Mouse (Mus musculus): ENCODE data around the gene Hoxb9. TPM values are rescaled to one million over a fixed set of nuclear protein-coding genes. Genes with fewer than 3 reads are reported as not detected.

Gene Hoxb9
- polyA plus RNA-seq (2015; fragmentation: Illumina TruSeq; extraction: RNeasy Lipid Tissue Mini Kit (QIAGEN cat#74804); ENCODE audit: insufficient read depth, low replicate concordance): 0.79 TPM

GRCm38 (mm10) chr11:96270996-96271540, at the start of gene Hoxb9:
TSS of gene Hoxb9 (plus strand) at chr11:96271457.

GRCm38 (mm10) chr11:96281855-96282570, 10.8 kb downstream of the Hoxb9 start, which contains the start of gene Hoxb8:
TSS of gene Hoxb8 (plus strand) at chr11:96281905.

DNA sequence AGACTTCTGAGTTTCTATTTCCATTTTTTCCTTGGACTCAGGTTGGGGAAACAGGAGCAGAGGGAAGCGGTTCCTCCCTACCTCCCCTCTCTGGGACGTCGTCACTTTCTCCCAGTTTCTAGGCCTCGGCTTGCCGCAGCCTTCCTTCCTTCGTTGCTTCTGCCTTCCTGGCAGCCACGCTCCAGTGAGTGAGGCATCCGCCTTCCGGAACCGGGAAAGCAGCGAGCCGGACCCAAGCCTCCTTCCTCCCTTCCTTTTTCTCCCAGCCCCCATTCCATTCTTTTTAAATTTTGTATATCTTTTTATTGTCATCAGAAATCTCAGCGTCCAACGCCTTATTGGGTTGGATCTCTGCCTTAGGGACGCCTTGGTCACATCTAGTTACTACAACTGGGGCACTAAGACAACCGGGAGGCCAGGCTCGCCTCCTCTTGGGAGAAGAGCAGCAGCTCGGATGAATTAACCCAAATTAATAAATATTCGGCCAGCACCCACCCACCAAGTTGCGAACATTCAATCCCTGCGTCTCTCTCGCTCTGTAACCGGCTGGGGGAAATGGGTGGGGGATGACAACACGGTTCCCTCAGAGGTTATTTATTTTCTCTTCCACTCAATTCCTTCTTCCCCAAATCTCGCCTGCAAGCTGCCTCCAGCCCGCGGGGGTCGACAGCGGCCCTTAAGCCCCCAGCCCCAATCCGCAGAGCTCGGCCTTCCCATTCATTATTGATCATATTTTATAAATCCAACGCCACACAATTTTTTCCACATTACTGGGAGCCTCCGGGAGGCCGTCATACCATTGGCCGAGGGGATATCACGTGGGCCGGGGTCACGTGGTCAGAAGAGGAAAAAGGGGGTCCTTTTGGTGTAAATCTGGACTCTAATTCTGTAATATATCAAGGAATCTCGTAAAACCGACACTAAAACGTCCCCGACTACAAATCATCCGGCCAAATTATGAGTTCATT, 14.8 kb downstream of the Hoxb9 start, which contains the start of gene Hoxb7:
Hoxb7 (plus strand) TSS at position 853 of the 968 bp plus-strand sequence.

DNA sequence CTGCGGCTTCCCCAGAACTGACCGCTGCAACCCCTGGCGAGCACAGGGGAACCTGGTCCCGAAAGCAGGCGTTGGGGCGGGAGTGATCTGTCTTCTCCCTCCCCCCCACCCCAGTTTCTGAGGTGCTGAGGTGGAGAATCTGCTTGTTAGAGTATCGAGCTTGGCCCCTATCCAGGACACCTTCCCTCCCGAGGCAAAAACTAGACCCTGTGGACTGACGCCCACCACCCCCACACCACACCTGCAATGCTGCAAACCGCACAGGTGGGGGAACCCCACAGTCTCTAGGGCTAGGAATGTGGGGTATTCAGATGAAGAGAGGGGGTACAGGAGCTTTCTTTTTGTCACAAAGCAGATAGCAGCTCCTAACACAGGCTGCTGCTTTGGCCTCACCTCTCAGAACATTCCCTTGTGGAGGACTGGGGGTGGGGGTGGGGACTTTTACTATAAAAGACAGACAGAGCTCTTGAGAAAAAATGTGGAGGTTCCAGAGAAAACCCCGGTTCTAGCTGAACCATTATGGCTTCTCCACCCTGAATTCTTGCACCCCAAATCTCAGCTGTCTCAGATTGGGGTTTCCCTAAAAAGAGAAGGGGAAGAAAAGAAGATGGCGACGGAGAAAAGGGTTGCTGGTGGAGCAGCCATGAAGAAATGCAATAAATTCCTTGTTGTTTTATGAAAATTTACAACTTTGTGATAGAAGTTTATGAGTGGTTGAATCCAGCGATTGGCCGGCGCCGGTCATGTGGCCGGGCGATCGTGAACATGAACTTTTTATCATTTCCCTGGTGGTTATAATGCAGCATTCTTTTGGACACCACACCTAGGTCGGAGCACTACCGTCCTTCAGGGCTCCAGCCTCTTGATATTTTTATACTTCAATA, 20.7 kb downstream of the Hoxb9 start, which contains the start of gene Hoxb6:
Hoxb6 (plus strand) TSS at position 796 of the 884 bp plus-strand sequence.

GRCm38 (mm10) chr11:96303151-96304099, 32.2 kb downstream of the Hoxb9 start, which contains the start of gene Hoxb5:
TSS of gene Hoxb5 (plus strand) at chr11:96303336.

DNA sequence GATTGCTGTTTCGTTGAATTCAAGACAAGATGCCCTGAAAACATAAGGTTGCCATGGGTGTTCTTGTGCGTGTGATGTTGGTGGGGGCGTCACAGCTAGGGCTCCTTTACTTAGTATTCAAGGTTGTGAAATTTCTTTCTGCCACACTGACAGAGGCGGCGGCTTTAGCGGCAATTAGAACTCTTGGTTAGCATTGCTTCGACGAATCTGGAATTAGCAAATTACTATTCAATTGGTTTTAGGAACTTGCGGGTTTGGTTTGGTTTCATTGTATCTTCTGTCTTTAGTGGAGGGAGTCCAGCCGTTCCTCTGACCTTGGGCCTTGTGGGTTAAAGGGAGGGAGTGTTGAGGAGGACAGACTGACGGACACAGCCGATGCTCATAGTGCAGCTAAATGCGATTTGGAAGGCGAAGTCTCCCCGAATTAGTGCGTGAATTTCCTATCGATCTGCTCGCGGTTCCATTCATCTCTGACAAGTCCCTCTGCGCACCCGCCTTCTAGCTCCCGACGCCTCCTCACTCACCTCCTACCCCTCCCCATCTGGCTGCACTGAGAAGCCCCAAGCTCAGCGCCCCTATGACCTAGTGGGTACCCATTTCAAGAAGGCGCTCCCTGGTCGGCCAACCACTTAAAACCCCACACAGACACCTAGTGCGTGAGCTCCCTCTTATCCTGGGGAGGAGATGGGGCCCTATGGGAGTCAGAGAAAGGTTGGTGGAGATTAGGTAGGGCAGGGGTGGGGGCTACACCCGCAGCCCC, 46.5 kb downstream of the Hoxb9 start, which contains the start of gene Hoxb4:
Hoxb4 (plus strand) TSS at position 660 of the 760 bp plus-strand sequence.

DNA sequence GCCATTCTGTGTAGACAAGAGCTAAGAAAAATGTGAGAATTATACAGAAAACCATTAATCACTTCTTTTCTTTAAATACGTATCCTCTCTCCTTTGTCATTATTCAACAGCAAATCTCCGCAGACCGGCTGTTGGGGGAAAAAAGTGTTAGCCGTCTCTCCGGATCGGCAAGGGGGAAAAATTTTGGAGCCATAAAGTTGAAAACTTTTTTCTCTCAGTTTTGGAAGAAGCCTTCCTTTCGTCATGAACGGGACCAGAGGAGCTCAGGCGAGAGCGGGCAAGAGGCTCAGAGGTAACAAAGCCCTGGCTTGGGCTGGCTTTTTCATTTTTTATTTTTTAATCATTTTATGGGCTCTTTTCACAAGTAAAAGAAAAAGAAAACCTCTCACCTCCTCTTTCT, 51.9 kb downstream of the Hoxb9 start, which contains the start of gene Hoxb3:
Hoxb3 (plus strand) TSS at position 173 of the 400 bp plus-strand sequence.

Other genes starting within 250 kb of the Hoxb9 start
- not detected for gene Gip, start 246.9 kb upstream of the Hoxb9 start, polyA plus RNA-seq (2015; fragmentation: Illumina TruSeq; extraction: RNeasy Lipid Tissue Mini Kit (QIAGEN cat#74804); ENCODE audit: insufficient read depth, low replicate concordance)
- 81.8 TPM for gene Snf8, start 236.6 kb upstream of the Hoxb9 start, polyA plus RNA-seq (2015; fragmentation: Illumina TruSeq; extraction: RNeasy Lipid Tissue Mini Kit (QIAGEN cat#74804); ENCODE audit: insufficient read depth, low replicate concordance)
- gene Ube2z, start 206.1 kb upstream of the Hoxb9 start, polyA plus RNA-seq (2015; fragmentation: Illumina TruSeq; extraction: RNeasy Lipid Tissue Mini Kit (QIAGEN cat#74804); ENCODE audit: insufficient read depth, low replicate concordance): 56.3 TPM
- gene Atp5g1, start 195.8 kb upstream of the Hoxb9 start, polyA plus RNA-seq (2015; fragmentation: Illumina TruSeq; extraction: RNeasy Lipid Tissue Mini Kit (QIAGEN cat#74804); ENCODE audit: insufficient read depth, low replicate concordance): 55.6 TPM
- gene Calcoco2, start 159.5 kb upstream of the Hoxb9 start, polyA plus RNA-seq (2015; fragmentation: Illumina TruSeq; extraction: RNeasy Lipid Tissue Mini Kit (QIAGEN cat#74804); ENCODE audit: insufficient read depth, low replicate concordance): not detected
- not detected for gene Ttll6, start 137.7 kb upstream of the Hoxb9 start, polyA plus RNA-seq (2015; fragmentation: Illumina TruSeq; extraction: RNeasy Lipid Tissue Mini Kit (QIAGEN cat#74804); ENCODE audit: insufficient read depth, low replicate concordance)
- gene Hoxb13, start 77.1 kb upstream of the Hoxb9 start, polyA plus RNA-seq (2015; fragmentation: Illumina TruSeq; extraction: RNeasy Lipid Tissue Mini Kit (QIAGEN cat#74804); ENCODE audit: insufficient read depth, low replicate concordance): not detected
- 0.17 TPM for gene Hoxb8, start 10.4 kb downstream of the Hoxb9 start, polyA plus RNA-seq (2015; fragmentation: Illumina TruSeq; extraction: RNeasy Lipid Tissue Mini Kit (QIAGEN cat#74804); ENCODE audit: insufficient read depth, low replicate concordance)
- gene Hoxb7, start 15.2 kb downstream of the Hoxb9 start, polyA plus RNA-seq (2015; fragmentation: Illumina TruSeq; extraction: RNeasy Lipid Tissue Mini Kit (QIAGEN cat#74804); ENCODE audit: insufficient read depth, low replicate concordance): 1.9 TPM
- 0.43 TPM for gene Hoxb6, start 21.0 kb downstream of the Hoxb9 start, polyA plus RNA-seq (2015; fragmentation: Illumina TruSeq; extraction: RNeasy Lipid Tissue Mini Kit (QIAGEN cat#74804); ENCODE audit: insufficient read depth, low replicate concordance)
- gene Hoxb5, start 31.9 kb downstream of the Hoxb9 start, polyA plus RNA-seq (2015; fragmentation: Illumina TruSeq; extraction: RNeasy Lipid Tissue Mini Kit (QIAGEN cat#74804); ENCODE audit: insufficient read depth, low replicate concordance): 0.37 TPM
- 3.3 TPM for gene Hoxb4, start 46.8 kb downstream of the Hoxb9 start, polyA plus RNA-seq (2015; fragmentation: Illumina TruSeq; extraction: RNeasy Lipid Tissue Mini Kit (QIAGEN cat#74804); ENCODE audit: insufficient read depth, low replicate concordance)
- 1.9 TPM for gene Hoxb3, start 51.9 kb downstream of the Hoxb9 start, polyA plus RNA-seq (2015; fragmentation: Illumina TruSeq; extraction: RNeasy Lipid Tissue Mini Kit (QIAGEN cat#74804); ENCODE audit: insufficient read depth, low replicate concordance)
- 0.69 TPM for gene Hoxb2, start 79.1 kb downstream of the Hoxb9 start, polyA plus RNA-seq (2015; fragmentation: Illumina TruSeq; extraction: RNeasy Lipid Tissue Mini Kit (QIAGEN cat#74804); ENCODE audit: insufficient read depth, low replicate concordance)
- gene Hoxb1, start 94.3 kb downstream of the Hoxb9 start, polyA plus RNA-seq (2015; fragmentation: Illumina TruSeq; extraction: RNeasy Lipid Tissue Mini Kit (QIAGEN cat#74804); ENCODE audit: insufficient read depth, low replicate concordance): not detected
- gene Skap1, start 193.1 kb downstream of the Hoxb9 start, polyA plus RNA-seq (2015; fragmentation: Illumina TruSeq; extraction: RNeasy Lipid Tissue Mini Kit (QIAGEN cat#74804); ENCODE audit: insufficient read depth, low replicate concordance): 74.8 TPM